Mouse (Mus musculus) yolk sac, embryonic 10.5 days (tissue): ENCODE measurements around the gene Plce1.

Experiments used
- DNase-seq: peaks from one replicate; pipeline ENCODE4 v3.0.0-alpha.2; 2017; ENCODE audit warnings: low spot score

The Plce1 gene

GRCm38 (mm10) chr19:38589941-38590340, 109.0 kb downstream of the Plce1 start:
- DNase-seq, result no peak

- no peak for DNase-seq
Measured at GRCm38 (mm10) chr19:38592566-38593224, 111.8 kb downstream of the Plce1 start.

- no peak for DNase-seq
Measured at GRCm38 (mm10) chr19:38593225-38593897, 112.5 kb downstream of the Plce1 start.

- DNase-seq, result no peak
Measured at GRCm38 (mm10) chr19:38596096-38596495, 115.2 kb downstream of the Plce1 start.

- no peak for DNase-seq
Measured at GRCm38 (mm10) chr19:38597392-38597791, 116.5 kb downstream of the Plce1 start.

GRCm38 (mm10) chr19:38599001-38599400, 118.1 kb downstream of the Plce1 start:
- no peak for DNase-seq

GRCm38 (mm10) chr19:38601127-38601526, 120.2 kb downstream of the Plce1 start:
- DNase-seq, result peak; percentile 14

- no peak for DNase-seq
Measured at GRCm38 (mm10) chr19:38602811-38603210, 121.9 kb downstream of the Plce1 start.

GRCm38 (mm10) chr19:38607236-38607635, 126.3 kb downstream of the Plce1 start:
- DNase-seq, result no peak

- DNase-seq, result no peak
Measured at GRCm38 (mm10) chr19:38608951-38609654, 128.2 kb downstream of the Plce1 start.

GRCm38 (mm10) chr19:38610291-38610690, 129.4 kb downstream of the Plce1 start:
- no peak for DNase-seq

GRCm38 (mm10) chr19:38610809-38611208, 129.9 kb downstream of the Plce1 start:
- no peak for DNase-seq

- DNase-seq, result no peak
Measured at GRCm38 (mm10) chr19:38614067-38614675, 133.3 kb downstream of the Plce1 start.

- DNase-seq, result no peak
Measured at GRCm38 (mm10) chr19:38615356-38615755, 134.4 kb downstream of the Plce1 start.

GRCm38 (mm10) chr19:38620134-38620533, 139.2 kb downstream of the Plce1 start:
- no peak for DNase-seq

GRCm38 (mm10) chr19:38621546-38621945, 140.6 kb downstream of the Plce1 start:
- DNase-seq, result no peak

GRCm38 (mm10) chr19:38626246-38627015, 145.5 kb downstream of the Plce1 start:
- no peak for DNase-seq

GRCm38 (mm10) chr19:38627075-38627768, 146.3 kb downstream of the Plce1 start:
- DNase-seq, result no peak

- no peak for DNase-seq
Measured at GRCm38 (mm10) chr19:38632251-38632650, 151.3 kb downstream of the Plce1 start.

- DNase-seq, result peak; percentile 24
Measured at GRCm38 (mm10) chr19:38633306-38633705, 152.4 kb downstream of the Plce1 start.

- DNase-seq, result no peak
Measured at GRCm38 (mm10) chr19:38639050-38639449, 158.1 kb downstream of the Plce1 start.
